Mouse (Mus musculus): ENCODE results near the gene Sgta.

The Sgta gene

GRCm38 (mm10) chr10:81018326-81018725 lies 41.7 kb downstream of the Sgta start:
- DNase-seq = peak; percentile 76

GRCm38 (mm10) chr10:81016645-81017044 lies 43.3 kb downstream of the Sgta start:
- peak; percentile 67 for DNase-seq

DNA sequence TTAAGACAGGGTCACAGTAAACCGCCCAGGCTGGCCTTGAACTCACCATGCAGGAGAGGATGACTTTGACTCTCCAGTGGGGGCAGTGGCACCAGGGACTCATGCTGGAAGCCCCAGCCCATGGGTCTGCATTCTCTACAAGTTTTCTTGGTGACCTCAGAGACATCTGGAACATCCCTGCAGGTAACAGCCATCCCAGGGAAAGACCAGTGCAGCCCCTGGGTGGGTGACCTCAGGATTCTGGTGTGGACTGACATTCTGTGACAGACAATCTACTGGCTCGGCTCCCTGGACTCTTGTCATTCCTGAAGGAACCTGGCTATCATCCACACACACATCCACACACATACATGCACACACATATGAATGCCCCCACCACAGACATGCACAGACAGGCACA lies 44.3 kb downstream of the Sgta start:
- no peak for DNase-seq

- peak; percentile 97 for DNase-seq
These were observed 45.3 kb downstream of the Sgta start, which contains the start of gene Gng7 for GRCm38 (mm10) chr10:81014393-81015384. Gene Gng7 (minus strand): TSS chr10:81014945.

DNA sequence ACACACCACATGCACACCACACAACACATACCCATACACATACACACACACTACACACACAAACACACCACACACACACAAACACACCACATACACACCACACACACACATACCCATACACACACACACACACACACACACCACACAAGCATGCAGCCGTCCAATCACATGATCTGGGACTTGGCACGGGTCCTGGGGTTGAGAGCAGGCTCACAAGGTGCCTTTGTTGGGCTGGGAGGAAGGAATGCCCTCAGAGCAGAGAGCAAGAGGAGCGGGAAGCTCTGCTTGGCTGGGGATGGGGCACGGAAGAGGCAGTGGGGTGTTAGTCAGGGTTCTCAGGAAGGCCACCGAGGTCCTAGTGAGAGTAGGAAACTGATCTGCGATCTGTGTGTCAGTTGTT lies 49.1 kb downstream of the Sgta start:
- no peak for DNase-seq

- DNase-seq = no peak
These were observed 52.7 kb downstream of the Sgta start for GRCm38 (mm10) chr10:81007240-81007639.

DNA sequence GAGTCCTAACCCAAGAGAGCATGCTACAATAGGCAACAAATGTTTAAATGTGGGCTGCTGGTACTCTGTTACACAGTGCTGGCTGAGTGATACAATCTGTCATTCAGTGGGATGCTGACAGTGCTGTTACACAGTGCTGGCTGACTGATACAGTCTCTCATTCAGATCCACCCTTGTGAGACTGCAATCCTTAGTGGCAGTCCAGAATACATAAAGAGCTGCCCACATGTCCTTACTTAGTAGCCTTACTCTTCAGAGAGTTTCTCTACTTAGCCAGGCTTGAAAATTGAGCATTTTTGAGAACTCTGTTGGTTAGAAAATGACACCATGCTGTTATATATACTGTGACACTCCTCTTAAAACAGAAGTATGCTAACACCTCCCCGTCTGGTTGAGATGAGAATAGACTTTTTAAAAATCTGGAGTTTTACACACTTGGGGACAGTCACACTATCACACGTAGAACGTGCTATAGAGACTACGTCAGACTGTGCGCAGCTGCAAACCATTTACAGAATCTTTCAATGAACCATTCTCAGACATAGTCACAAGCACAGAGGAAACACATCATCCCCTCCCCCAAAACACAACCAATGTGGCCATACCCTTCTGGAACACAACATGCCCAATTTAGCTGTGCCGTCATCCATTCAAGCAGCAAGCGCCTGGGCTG lies 53.8 kb downstream of the Sgta start:
- DNase-seq = no peak

DNA sequence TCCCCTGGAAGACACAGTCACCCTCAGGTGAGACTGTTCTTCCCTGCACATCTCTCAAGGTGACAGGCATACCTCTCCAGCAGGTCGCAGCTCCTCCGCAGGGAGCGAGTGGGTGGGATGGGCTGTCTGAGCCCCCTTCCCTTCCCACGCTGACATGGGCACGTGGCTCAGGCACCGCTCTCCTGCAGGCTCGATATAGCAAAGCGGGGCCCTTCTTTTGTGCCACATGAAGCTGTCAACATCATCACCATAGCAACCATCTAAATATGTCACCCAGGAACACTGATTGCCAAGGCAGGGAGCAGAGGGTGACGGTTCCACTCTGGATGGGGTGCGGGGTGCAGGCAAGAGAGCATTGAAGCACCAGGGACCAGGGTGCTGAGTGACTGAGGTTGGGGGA lies 58.8 kb downstream of the Sgta start:
- peak; percentile 42 for DNase-seq

DNA sequence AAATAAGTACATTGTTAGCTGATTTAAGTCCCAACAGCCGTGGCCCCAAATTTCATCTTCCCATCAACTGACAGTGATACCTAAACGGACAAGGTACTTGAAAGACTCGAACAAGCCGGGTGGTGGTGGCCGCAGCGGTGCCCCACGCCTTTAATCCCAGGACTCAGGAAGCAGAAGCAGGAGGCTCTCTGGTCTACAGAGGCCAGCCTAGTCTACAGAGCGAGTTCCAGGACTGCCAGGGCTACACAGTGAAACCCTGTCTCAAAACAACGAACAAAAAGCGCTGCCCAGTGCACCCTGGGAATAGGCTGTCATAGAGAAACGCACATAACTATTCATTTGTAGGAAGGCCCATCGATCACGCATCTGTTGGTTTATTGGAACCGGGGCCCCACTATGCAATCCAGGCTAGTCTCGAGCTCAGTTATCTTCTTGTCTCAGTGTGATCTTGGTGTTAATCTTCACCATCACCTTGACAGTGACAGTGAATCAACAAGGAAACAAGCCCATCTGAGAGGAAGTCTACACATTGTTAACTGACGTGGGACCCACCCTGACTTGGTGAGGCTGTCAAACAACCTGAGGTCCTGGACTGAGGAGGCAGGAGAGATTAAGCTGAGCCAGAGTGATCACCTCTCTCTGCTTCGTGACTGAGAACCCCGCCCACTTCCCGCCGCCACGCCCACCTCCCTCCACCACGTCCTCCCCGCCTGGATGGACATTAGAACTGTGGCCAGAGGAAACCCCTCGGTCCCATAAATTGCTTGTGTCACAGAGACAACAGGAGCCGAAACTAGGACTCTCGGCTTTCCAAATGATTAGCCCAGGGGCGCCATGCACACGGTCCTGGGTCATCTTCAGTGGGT lies 59.6 kb downstream of the Sgta start:
- no peak for DNase-seq

DNA sequence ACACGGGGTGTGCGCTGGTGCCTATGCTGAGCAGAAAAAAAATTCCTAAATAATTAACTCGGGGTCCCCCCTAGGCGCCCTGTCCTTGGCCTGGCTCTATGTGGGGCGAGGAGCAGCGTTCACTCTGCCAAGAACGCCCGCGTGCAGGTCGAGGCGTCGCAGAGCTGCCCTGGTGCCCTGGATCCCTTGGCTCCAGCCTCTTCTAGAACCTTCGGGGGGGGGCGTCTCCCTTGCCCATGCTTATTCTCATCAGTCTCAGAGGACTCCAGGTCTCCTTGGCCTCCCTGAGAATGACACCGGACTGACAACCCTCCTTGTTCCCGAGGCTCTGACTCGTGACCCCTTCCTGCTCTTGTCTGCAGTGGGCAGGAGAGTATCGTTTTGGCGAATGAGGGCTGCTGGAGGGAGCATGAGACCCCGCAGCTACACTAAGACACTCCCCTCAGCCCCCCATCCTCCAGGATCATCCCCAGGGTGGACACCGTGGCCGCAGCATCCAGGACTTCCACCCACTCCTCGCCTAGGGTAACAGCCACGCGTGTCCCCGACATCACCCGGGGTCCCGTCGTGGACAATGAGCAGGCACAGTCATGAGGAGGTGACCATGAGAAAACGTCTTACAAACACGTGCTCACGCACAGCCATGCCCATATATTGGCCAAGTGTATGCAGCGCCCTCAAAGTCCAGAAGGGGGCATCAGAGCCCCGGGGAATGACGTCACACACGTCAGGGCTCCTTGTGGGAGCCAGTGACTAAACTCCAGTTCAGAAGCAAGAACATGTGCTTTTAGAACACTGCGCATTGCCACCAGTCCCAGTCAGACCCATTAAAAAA lies 60.4 kb downstream of the Sgta start:
- DNase-seq = peak; percentile 81

DNA sequence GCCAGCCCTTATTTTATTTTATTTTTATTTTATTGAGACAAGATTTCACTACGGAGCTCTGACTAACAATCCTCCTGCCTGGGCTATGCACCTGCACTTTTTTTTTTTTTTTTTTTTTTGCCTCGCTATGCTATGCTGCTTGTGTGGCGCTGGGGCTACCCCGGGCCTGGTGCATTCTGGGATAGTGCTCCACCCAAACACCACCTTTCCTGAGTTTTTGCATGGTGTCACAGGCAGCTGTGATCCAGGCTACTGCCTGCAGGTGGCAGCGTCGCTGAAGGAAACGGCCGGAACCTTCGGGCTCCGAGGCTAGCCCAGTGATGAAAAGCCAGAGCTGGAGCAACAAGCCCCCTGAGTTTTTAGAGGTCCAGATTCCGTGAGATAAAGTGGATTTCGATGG lies 61.2 kb downstream of the Sgta start:
- peak; percentile 71 for DNase-seq

- peak; percentile 30 for DNase-seq
These were observed 62.0 kb downstream of the Sgta start for GRCm38 (mm10) chr10:80998021-80998420.

DNA sequence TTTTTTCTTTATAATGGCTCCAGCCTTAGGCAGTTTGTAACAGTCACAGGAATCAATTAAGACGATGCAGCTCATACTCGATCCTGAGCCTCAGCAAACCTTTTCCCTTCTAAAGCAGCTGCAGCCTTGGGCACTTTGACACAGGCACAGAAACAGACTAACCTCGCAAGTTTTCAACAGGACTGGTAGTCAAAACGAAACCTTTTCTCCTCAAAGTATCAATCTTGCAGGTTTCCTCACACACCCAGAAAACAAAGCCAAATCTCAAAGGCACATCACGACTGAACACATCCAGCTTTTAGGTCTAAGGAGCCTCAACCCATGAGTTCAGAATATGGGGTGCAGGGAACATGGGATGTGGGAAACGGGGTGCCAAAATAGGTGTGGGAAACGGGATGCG lies 62.6 kb downstream of the Sgta start:
- DNase-seq = no peak

DNA sequence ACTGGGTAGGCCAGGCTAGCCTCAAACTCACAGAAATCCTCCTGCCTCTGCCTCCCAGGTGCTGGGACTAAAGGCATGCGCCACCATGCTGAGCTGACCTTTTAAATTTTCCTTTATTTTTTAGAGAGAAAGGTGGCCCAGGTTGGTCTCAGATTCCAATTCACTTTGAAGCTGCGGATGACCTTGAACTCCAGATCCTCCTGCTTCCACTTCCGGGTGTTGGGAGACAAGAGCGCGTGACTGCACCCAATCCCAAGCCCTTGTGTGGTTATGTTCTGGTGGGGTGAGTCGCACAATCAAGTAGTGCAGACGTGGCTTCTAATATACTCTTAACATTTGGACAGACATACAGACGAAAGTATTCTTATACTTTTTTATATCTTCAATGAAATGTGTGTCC lies 63.5 kb downstream of the Sgta start:
- no peak for DNase-seq

GRCm38 (mm10) chr10:80995091-80995632 lies 64.8 kb downstream of the Sgta start:
- DNase-seq = peak; percentile 86

DNA sequence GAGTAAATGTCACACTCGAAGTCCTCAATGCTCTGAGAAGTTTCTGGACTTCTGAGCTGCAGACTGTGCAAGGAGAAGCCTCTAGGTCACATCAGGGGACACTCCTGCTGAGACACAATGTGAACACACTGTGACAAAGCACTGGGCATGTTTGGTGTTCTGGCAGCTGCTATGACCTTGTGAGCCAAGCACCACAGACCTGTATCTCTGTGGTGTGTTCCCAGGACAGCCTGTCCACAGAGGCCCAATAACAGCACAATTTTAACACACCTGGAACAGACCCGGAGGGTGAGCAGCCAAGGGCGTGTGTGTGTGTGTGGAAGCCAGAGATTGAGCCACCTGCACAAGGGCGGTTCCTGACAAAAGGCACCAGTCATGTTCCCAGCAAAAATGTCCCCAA lies 65.4 kb downstream of the Sgta start:
- DNase-seq = no peak
